Mouse (Mus musculus): ENCODE results near the gene Sorl1. TPM values are rescaled to one million over a fixed set of nuclear protein-coding genes. Genes with fewer than 3 reads are reported as not detected.

Gene Sorl1
- polyA plus RNA-seq, 1 experiment = under 0.01 TPM

GRCm38 (mm10) chr9:41995278-41995677, 128.8 kb downstream of the Sorl1 start:
- no peaks in the 10 kb centered on the region for H3K79me2 ChIP-seq (ENCODE audit: control insufficient read depth, insufficient read depth)

GRCm38 (mm10) chr9:41993821-41994220, 130.3 kb downstream of the Sorl1 start:
- no peak for TF ChIP-seq TCF3 (IDR thresholded peaks at IDR 0.05; ENCODE audit: insufficient read length, low read depth)
- TF ChIP-seq MYOG (IDR thresholded peaks at IDR 0.05; ENCODE audit: control insufficient read depth in 1 of 3, insufficient read depth in 1 of 3, insufficient read length in 2 of 3, low read depth in 2 of 3) = no peak
- TF ChIP-seq REST (IDR thresholded peaks at IDR 0.05; ENCODE audit: insufficient read depth, insufficient read length) = no peak
- TF ChIP-seq USF1 (IDR thresholded peaks at IDR 0.05; ENCODE audit: low read depth) = no peak
- no peak for TF ChIP-seq CEBPB (IDR thresholded peaks at IDR 0.05; ENCODE audit: insufficient read depth, poor library complexity, severe bottlenecking)
- no peak for TF ChIP-seq SRF (IDR thresholded peaks at IDR 0.05; ENCODE audit: control insufficient read depth, insufficient read length, low read depth)
- TF ChIP-seq POLR2A (IDR thresholded peaks at IDR 0.05; ENCODE audit: insufficient read length, low read depth) = no peak
- no peak for TF ChIP-seq MAX (IDR thresholded peaks at IDR 0.05; ENCODE audit: low read depth)
- TF ChIP-seq POLR2AphosphoS2 (IDR thresholded peaks at IDR 0.05; ENCODE audit: insufficient read length, low read depth) = no peak
- TF ChIP-seq E2F4 (IDR thresholded peaks at IDR 0.05; ENCODE audit: insufficient read depth) = no peak
- TF ChIP-seq MYOD1 (IDR thresholded peaks at IDR 0.05; ENCODE audit: control insufficient read depth in 1 of 3, insufficient read length in 2 of 3, low read depth in 2 of 3) = no peak
- no peak for TF ChIP-seq TCF12 (IDR thresholded peaks at IDR 0.05; ENCODE audit: insufficient read depth, poor library complexity, severe bottlenecking)

More at GRCm38 (mm10) chr9:41995278-41995677, 128.8 kb downstream of the Sorl1 start:
- no peak for TF ChIP-seq E2F4 (IDR thresholded peaks at IDR 0.05; ENCODE audit: insufficient read depth)
- TF ChIP-seq TCF3 (IDR thresholded peaks at IDR 0.05; ENCODE audit: insufficient read length, low read depth) = no peak
- no peak for TF ChIP-seq SRF (IDR thresholded peaks at IDR 0.05; ENCODE audit: control insufficient read depth, insufficient read length, low read depth)
- no peak for TF ChIP-seq REST (IDR thresholded peaks at IDR 0.05; ENCODE audit: insufficient read depth, insufficient read length)
- TF ChIP-seq CEBPB (IDR thresholded peaks at IDR 0.05; ENCODE audit: insufficient read depth, poor library complexity, severe bottlenecking) = no peak
- TF ChIP-seq TCF12 (IDR thresholded peaks at IDR 0.05; ENCODE audit: insufficient read depth, poor library complexity, severe bottlenecking) = no peak
- TF ChIP-seq MAX (IDR thresholded peaks at IDR 0.05; ENCODE audit: low read depth) = no peak
- no peak for TF ChIP-seq MYOD1 (IDR thresholded peaks at IDR 0.05; ENCODE audit: control insufficient read depth in 1 of 3, insufficient read length in 2 of 3, low read depth in 2 of 3)
- no peak for TF ChIP-seq POLR2AphosphoS2 (IDR thresholded peaks at IDR 0.05; ENCODE audit: insufficient read length, low read depth)
- TF ChIP-seq MYOG (IDR thresholded peaks at IDR 0.05; ENCODE audit: control insufficient read depth in 1 of 3, insufficient read depth in 1 of 3, insufficient read length in 2 of 3, low read depth in 2 of 3) = no peak
- no peak for TF ChIP-seq USF1 (IDR thresholded peaks at IDR 0.05; ENCODE audit: low read depth)
- TF ChIP-seq POLR2A (IDR thresholded peaks at IDR 0.05; ENCODE audit: insufficient read length, low read depth) = no peak
- no peak overlapping the region for H3ac ChIP-seq (ENCODE audit: control insufficient read depth, insufficient read length)
- H3K4me3 ChIP-seq = no peak overlapping the region
- H3K36me3 ChIP-seq (ENCODE audit: control insufficient read depth, insufficient read depth) = no peaks in the 10 kb centered on the region
- no peak overlapping the region for H3K4me2 ChIP-seq (ENCODE audit: low read depth)
- H3K27me3 ChIP-seq (ENCODE audit: control insufficient read depth, insufficient read depth, insufficient read length) = peaks cover 20% of the 10 kb centered on the region

GRCm38 (mm10) chr9:41992841-41993240, 131.3 kb downstream of the Sorl1 start:
- Histone ChIP-seq H3K36me3 (ENCODE audit: control insufficient read depth, insufficient read depth) (no peaks in the 10 kb centered on the region), H3ac (ENCODE audit: control insufficient read depth, insufficient read length) (no peak overlapping the region), H3K4me2 (ENCODE audit: low read depth) (no peak overlapping the region), H3K79me2 (ENCODE audit: control insufficient read depth, insufficient read depth) (no peaks in the 10 kb centered on the region), H3K27me3 (ENCODE audit: control insufficient read depth, insufficient read depth, insufficient read length) (peaks cover 20% of the 10 kb centered on the region), H3K4me3 (no peak overlapping the region)
- TF ChIP-seq POLR2A (IDR thresholded peaks at IDR 0.05; ENCODE audit: insufficient read length, low read depth) (no peak), TCF12 (IDR thresholded peaks at IDR 0.05; ENCODE audit: insufficient read depth, poor library complexity, severe bottlenecking) (no peak), CEBPB (IDR thresholded peaks at IDR 0.05; ENCODE audit: insufficient read depth, poor library complexity, severe bottlenecking) (no peak), SRF (IDR thresholded peaks at IDR 0.05; ENCODE audit: control insufficient read depth, insufficient read length, low read depth) (no peak), POLR2AphosphoS2 (IDR thresholded peaks at IDR 0.05; ENCODE audit: insufficient read length, low read depth) (no peak), MAX (IDR thresholded peaks at IDR 0.05; ENCODE audit: low read depth) (no peak), E2F4 (IDR thresholded peaks at IDR 0.05; ENCODE audit: insufficient read depth) (no peak), USF1 (IDR thresholded peaks at IDR 0.05; ENCODE audit: low read depth) (no peak), MYOG (IDR thresholded peaks at IDR 0.05; ENCODE audit: control insufficient read depth in 1 of 3, insufficient read depth in 1 of 3, insufficient read length in 2 of 3, low read depth in 2 of 3) (no peak), MYOD1 (IDR thresholded peaks at IDR 0.05; ENCODE audit: control insufficient read depth in 1 of 3, insufficient read length in 2 of 3, low read depth in 2 of 3) (no peak), REST (IDR thresholded peaks at IDR 0.05; ENCODE audit: insufficient read depth, insufficient read length) (no peak), TCF3 (IDR thresholded peaks at IDR 0.05; ENCODE audit: insufficient read length, low read depth) (no peak)

More at GRCm38 (mm10) chr9:41993821-41994220, 130.3 kb downstream of the Sorl1 start:
- H3K27me3 ChIP-seq (ENCODE audit: control insufficient read depth, insufficient read depth, insufficient read length) = peaks cover 20% of the 10 kb centered on the region
- no peak overlapping the region for H3ac ChIP-seq (ENCODE audit: control insufficient read depth, insufficient read length)
- no peaks in the 10 kb centered on the region for H3K36me3 ChIP-seq (ENCODE audit: control insufficient read depth, insufficient read depth)
- H3K79me2 ChIP-seq (ENCODE audit: control insufficient read depth, insufficient read depth) = no peaks in the 10 kb centered on the region
- no peak overlapping the region for H3K4me3 ChIP-seq
- H3K4me2 ChIP-seq (ENCODE audit: low read depth) = no peak overlapping the region

- Histone ChIP-seq H3K79me2 (ENCODE audit: control insufficient read depth, insufficient read depth) (no peaks in the 10 kb centered on the region), H3K4me2 (ENCODE audit: low read depth) (no peak overlapping the region), H3K36me3 (ENCODE audit: control insufficient read depth, insufficient read depth) (no peaks in the 10 kb centered on the region), H3K4me3 (no peak overlapping the region), H3K27me3 (ENCODE audit: control insufficient read depth, insufficient read depth, insufficient read length) (no peaks in the 10 kb centered on the region), H3ac (ENCODE audit: control insufficient read depth, insufficient read length) (no peak overlapping the region)
- TF ChIP-seq TCF12 (IDR thresholded peaks at IDR 0.05; ENCODE audit: insufficient read depth, poor library complexity, severe bottlenecking) (no peak), E2F4 (IDR thresholded peaks at IDR 0.05; ENCODE audit: insufficient read depth) (no peak), SRF (IDR thresholded peaks at IDR 0.05; ENCODE audit: control insufficient read depth, insufficient read length, low read depth) (no peak), CEBPB (IDR thresholded peaks at IDR 0.05; ENCODE audit: insufficient read depth, poor library complexity, severe bottlenecking) (no peak), MYOG (IDR thresholded peaks at IDR 0.05; ENCODE audit: control insufficient read depth in 1 of 3, insufficient read depth in 1 of 3, insufficient read length in 2 of 3, low read depth in 2 of 3) (no peak), TCF3 (IDR thresholded peaks at IDR 0.05; ENCODE audit: insufficient read length, low read depth) (no peak), USF1 (IDR thresholded peaks at IDR 0.05; ENCODE audit: low read depth) (no peak), MAX (IDR thresholded peaks at IDR 0.05; ENCODE audit: low read depth) (no peak), POLR2AphosphoS2 (IDR thresholded peaks at IDR 0.05; ENCODE audit: insufficient read length, low read depth) (no peak), MYOD1 (IDR thresholded peaks at IDR 0.05; ENCODE audit: control insufficient read depth in 1 of 3, insufficient read length in 2 of 3, low read depth in 2 of 3) (no peak), REST (IDR thresholded peaks at IDR 0.05; ENCODE audit: insufficient read depth, insufficient read length) (no peak), POLR2A (IDR thresholded peaks at IDR 0.05; ENCODE audit: insufficient read length, low read depth) (no peak)
Measured at GRCm38 (mm10) chr9:41985636-41986035, 138.5 kb downstream of the Sorl1 start.

Data from myocyte (in vitro differentiated cells).